Mouse (Mus musculus) fat pad, adult 2 months (tissue): Measurements from ENCODE around the gene Vangl1.

ENCODE experiments used
- DNase-seq: peaks from one replicate; pipeline ENCODE4 v3.0.0-alpha.2; 2011; ENCODE audit warnings: low read depth, low spot score; ENCODE audit errors: extremely low read depth

Vangl1 gene

DNA sequence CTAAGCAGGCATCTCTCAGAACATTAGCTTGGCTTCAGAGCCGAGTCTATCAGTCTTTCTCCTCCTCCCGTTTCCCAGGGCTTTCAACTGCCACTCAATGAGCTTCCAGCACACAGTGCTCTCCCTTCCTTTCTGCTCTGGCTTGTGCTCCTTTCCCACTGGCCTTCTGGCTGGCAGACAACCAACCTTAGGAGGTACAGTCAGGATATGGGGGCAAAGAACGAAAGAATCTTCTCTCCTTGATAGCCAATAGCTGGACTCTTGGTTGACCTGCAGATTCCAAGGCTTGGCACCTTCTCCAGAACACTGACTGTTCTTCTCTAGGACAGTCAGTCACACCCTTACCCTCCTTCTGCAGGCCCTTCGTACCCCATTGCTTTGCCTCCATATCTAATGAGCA is 5.3 kb downstream of the Vangl1 start:
- no peak for DNase-seq

DNA sequence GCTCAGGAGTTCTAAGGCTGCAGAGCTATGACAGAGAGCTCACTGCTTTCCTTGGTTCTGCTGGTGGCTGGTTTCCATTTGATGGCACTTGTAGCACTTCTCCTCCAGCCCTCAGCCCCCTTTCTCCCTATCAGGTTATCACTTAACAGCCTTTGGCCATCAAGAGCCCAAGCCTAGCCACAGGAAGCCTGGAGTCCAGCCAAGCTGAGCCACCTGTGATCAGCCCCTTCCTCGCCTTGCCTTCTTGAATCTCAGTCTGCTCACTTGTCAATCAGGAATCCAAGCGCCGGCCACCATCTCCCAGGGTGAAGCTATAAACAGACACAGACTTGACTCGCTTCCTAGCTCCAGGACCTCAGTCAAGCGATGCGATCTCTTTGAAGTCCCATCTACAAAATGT is 6.0 kb downstream of the Vangl1 start:
- no peak for DNase-seq

DNA sequence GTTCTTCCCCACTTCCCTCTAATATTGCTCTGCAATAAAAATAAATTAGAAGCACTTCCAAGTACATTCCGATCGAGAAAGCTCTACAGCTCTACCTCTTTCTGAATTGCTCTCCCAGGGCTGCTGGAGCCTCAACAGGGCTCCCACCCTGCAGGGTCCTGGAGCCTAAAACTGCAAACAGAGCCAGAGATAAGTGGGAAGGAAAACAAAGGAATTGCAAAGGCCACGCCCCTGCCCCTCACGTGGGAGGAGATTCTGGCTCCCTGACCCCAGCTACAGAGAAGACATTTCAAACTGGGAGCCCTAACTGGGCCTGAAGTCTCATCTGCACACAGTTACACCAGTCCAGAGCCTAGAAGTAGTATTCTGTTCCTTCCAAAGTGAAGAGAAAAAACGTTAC is 6.7 kb downstream of the Vangl1 start:
- DNase-seq = no peak

DNA sequence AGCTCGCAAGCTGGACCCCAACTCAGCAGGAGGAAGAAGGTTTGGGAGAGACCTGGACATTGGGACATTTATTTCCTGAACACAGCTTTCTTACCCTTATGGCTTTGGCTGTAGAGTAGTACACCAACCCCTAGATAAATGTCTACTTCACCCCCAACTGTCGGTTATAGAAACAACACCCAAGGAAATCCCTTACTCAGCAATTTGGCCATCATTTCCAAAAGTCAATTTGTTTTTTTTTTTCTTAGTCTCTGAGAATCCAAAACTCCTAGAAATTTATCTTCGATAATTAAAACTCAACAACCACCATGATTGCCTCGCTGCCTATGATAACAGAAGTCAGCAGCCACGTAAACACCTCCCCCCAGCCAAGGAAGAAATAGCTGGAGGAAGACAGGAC is 7.3 kb downstream of the Vangl1 start:
- DNase-seq = no peak

DNA sequence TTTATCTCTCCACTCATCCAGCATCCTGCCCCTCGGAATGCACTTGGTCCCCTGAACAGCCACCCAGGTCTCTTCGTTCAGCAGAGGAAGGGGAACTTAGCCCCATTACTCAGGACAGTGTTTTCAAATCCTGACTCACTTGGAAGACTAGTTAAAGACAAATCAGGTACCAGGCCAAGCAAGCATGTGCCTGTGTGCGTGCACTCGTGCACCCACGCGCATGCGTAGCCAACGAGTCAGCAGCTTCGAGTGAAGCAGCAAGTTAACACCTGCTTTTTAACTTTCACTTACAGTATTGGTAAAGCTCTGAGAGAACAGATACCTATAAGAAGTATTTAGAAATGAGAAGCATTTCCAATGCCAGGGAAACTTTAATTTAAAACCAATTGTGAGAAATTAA is 8.3 kb downstream of the Vangl1 start:
- DNase-seq = no peak

DNA sequence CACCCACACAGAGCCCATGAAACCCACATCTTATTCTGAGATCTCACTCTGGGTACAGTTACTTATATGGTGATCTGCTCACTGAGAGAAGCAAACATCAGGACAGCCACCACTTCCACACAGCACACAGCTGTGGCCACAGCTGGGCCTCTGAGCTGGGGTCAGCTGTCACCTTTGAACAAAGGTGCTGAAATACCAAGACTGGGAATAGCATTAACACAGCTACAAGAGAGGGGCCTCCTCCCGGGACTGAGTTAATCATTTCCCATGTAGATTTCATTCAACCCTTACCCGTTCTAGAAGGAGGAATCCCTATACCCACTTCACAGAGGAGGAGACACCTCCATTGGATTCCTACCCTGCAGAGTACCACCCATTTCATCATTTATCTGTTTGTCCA is 8.7 kb downstream of the Vangl1 start:
- no peak for DNase-seq

DNA sequence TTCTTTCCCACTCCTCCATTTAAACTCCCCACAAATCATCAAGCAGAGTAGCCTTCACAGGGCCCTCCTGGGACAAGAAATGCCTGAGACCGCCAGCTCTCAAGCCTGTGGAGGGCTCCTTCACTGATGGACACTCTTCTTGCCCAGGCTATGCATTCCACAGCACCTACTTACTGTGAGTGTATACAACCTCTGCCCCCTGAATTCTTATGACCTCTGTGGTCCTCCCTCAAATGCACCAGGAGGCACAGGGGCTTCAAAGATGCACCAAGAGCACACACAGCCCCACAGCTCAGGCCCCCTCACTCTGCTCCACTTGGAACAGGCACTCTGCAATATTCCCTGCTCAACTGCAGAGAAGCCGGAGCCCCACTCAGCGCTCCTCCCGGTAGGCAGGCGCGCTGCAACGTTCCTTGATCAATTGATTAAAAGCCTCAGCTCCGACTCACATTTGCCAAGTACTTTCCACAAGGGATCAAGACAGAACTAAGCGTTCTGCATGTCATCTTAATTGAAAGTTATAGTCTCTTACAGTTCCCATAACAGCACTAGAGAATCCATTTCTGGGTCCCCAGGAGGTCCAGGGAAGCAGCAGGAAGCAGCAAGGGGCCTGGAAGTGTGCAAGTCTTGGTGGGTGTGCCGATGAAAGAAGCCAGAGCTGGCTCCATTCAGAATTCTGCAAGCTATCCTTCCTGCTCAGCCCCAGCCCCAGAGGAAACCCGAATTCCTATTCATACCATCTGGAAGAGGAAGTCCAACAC is 10.0 kb downstream of the Vangl1 start:
- no peak for DNase-seq

DNA sequence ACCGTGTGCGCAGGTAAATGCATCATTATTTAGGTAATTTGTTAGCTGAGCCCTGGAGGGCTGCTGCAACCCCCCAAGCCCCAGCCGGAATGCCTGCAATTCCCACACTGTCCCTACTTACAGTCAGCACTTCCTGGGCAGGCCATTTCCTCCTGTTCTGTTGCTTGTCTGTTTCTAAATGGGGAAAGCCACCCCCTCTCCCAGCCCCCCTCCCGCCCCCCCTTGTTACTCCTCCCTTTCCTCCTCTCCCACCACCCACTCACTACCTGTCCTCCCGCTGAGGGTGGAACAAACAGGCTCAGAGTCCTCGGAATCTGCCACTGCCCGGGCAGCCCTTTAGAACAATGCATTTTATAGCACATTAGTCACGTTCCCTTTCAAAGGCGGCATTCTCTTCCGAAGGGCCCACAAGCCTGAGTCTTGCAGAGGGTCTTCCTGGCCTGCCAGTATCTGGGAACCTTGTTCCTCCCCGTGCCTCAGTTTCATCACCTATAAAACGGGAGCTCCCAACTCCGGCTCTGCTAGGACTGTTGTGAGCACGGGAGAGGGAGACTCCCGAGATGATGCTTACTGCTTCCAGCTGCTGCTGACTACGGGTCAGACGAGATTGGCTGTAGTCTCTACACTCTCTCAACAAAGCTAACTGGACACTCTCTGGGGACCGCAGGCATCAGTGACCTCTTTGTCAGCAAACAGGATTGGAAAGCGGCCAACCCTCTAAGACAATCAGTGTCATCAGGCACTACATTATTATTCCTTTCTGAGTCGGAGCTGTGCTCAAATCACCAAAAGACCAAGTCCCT is 10.8 kb downstream of the Vangl1 start:
- no peak for DNase-seq

DNA sequence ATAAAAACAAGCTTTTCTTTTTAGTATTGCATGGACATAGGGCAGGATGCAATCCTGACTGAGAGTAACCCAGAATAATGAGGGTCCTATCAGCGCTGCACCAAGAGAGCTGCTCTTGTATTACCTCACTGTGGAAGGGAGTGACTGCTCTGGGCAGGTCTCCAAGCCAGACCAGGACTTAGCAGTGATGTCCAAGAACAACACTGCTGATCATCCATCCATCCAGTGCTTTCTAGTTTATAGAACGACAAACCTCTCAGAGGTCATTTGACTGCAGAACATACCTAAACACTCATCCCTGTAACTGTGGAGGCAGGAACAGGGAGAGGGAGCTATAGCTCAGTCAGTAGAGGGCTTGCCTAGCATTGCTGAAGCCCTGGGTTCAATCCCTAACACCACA is 11.9 kb downstream of the Vangl1 start:
- DNase-seq = no peak

DNA sequence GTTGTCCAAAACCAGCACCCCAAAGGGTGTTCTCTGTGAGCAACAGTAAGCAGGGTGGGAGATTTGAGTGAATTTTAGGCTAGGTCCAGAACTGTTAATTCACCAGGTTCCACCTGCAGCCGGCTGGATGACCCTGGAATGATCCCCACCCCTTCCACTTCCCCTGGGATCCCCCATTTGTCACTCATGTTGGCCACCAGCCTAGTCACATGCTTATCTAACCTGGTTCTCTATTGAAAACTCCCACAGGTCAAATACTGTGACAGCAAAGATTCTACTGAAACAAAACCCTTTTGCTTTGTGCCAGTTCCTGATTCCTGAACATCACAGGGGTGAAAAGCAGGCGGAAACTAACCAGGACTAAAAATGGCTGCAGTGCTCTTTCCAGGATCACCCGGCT is 12.9 kb downstream of the Vangl1 start:
- DNase-seq = no peak

DNA sequence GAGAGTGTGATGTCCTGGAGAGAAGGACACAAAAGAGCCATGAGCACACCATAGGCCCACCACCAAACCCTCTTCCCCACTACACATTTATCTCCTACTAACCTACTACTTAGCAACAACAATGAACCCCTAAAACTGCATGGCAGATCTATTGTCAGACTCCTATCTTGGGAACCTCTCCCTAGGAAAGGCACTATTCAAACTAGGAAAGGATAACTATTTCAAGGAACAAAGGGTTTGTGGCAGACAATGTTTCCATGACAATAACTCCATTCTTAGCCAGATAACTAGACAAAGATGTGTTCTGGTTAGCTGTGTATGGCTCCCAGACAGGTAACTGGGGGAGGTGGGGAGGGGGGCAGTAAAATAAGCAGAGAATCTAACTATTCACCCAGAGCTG is 13.9 kb downstream of the Vangl1 start:
- DNase-seq = no peak

DNA sequence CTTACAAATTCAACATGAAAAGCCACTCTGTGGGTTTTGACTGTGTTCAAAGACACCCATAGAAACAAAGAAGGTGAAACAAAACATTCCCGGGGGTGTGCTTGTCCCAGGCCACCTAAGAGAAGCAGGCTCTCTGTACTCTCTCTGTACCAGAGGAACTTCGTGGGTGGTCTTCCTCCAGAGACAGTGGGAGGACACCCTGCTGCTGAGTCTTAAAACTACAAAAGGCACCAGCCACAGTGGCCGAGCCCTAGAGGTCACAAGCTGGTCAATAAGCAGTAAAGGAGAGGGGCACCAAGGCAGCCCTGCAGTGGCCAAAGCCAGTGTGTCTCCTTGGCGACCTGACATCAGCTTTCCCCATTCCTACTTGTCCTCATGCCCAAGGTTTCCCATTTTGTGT is 14.5 kb downstream of the Vangl1 start:
- DNase-seq = no peak

DNA sequence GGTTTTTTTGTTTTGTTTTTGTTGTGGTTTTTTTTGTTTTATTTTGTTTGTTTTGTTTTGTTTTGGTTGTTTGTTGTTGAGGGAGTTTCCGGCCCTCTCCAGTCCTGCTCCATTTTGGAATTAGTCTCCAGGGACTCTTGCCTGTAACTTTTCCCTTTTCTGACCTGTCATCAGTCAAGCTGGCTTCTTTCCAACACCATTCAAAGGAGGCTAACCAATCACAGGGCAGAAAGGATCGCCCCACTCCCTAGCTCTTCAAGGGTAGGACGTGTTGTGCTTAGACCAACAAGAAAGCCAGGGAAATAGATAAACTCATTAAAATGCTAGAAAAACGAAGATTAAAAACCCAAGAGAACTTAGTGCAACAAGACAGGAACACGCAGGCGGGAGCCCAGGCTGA is 15.5 kb downstream of the Vangl1 start:
- DNase-seq = no peak

DNA sequence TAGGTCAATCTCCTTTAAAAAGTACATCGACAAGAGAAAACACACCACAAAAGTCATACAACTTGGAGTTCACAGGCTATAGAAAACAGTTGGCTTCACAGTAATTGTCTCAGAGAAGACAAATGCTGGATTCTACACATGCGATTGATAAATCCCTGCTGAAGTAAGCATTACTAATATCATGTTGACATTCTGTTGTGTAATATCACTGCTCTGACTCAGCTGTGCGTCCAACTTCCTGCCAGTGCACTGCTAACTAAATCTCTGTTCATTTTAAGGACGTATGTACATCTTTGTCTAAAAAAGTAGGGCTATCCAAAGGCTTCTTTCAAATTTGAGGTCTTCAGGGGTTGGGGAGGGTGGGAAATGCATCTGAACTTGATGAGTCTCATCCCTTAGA is 17.1 kb downstream of the Vangl1 start:
- no peak for DNase-seq

DNA sequence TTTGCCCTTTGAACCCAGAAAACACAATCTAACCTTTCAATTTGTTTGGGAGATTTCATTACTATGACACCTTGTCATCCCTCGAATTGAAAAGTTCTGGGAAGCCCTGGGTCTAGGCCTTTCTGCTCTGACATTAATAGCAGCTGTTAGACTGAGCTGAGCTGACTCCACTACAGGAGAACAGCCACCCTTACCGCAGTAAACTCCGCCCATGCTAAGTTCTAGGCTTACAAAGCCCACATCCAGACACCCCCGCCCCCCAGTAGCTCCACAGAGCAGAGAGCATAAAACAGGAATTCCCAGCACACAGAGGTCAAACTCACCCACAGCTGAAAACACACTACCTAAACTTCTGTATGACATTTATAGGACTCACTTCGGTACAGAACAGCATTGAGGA is 19.8 kb downstream of the Vangl1 start:
- no peak for DNase-seq

DNA sequence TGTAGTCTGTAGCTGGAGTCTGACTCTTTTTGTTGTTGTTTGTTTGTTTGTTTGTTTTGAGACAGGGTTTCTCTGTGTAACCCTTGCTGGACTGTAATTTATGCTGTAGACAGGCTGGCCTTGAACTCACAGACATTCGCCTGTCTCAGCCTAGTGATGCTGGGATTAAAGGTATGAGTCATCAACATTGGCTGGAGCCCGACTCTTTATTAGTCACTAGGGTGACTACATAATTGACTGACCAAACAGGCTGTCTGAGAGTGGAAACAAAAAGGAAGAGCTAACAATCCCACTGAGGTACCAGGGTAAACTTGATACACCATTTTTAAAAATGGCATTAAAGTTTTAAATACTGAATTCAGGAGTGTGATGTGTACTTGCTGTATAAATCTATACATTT is 21.9 kb downstream of the Vangl1 start:
- no peak for DNase-seq

DNA sequence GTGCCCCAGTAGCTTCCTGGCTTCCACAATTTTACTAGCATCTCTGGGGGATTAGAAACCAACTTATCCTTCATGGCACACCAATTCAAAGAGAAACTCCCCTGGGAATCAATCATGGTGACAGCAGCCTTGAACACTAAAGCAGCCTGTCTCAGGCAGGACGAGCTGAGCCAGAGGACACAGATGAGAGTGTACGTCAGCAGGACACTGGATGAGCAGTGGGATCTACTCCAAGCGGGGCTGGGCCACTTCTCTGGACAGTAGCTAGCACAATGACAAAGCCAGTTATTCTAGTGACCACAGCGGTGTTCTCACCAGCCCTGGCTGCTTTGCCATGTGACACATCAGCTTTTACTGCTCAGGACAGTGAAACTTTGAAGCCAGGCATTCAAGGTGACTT is 23.3 kb downstream of the Vangl1 start:
- DNase-seq = no peak

DNA sequence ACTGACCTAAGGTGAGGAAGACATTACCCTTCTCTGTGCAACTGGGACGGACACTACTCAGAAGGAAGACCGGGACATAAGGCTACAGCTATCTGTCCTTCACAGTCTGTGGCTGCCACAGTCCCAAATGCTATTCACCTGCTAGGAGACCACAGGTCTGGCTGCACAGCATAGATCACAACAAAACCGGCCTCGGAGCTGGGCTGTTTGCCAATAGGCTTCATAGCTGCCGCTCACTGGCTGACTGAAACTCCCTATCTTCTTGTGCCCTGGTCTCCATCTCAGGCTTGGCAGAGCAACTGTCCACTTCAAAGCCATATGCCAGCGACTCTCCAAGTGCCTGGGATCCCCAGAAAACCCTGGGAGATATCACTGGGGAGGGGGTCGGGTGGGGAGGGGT is 23.7 kb downstream of the Vangl1 start:
- DNase-seq = no peak

DNA sequence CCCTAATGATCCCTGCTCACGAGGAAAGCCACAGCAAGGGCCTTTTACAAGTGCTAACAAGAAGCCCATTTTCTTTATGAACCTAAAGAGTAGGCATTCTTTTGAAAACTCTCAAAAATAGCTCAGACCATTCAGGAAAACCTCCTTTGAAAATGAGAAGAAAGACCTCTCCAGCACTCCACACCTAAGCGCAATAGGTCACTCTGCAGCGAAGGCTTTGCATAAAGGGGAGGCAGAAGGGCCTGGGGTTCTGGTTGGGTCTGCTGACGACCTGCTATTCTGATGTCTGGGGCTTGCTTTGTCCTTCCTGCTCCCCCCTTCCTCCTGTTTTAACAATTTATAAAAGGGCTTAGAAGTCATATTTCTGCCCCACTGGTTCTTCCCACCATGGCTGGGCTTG is 24.6 kb downstream of the Vangl1 start:
- no peak for DNase-seq

DNA sequence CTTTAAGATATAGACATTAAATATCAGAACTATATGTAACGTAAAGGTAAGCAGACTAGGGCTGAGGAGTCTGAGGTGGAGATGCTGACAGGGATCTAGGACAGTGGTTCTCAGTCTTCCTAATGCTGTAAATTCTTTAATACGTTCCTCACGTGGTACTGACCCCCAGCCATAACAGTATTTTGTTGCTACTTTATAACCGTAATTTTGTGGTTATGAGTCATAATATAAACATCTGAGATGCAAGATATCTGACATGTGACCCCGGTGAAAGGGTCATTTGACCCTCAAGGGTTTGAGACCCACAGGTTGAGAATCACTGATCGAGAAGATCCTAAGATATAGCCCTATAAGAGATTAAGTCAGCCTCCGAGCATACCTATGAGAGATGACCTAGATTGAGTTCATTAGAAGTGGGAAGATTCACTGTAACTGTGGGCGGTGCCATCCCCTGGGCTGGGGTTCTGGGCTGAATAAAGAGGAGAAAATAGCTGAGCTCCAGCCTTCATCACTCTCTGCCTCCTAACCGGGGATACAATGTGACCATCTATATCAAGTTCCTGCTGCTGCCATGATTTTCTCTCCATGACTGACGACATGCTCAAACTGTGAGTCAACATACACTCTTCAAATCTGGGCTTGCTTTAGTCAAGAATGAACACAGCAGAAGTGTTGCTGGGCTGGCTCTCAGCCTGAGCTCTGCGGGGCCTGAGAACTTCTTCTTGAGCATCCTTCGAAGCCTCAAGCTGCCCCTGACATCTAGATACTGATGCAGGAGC is 26.5 kb downstream of the Vangl1 start:
- no peak for DNase-seq

DNA sequence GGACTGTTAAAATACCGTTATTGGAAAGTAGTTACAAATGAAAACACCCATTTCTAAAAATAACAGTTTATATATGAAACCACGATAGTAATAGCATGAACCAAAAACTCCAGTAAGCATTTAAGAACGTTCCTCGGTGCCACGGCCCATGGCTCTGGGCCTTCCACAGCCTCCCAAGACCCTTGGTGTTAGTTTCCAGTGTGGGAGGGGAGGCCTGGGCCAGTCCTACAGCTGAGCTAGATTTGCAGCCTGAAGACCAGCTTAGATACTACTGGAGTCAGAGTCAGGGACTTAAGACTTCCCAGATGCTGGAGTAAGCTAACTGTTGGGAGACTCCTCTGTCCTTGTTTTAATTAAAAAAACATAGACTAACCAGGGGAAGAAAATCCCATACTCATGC is 28.4 kb downstream of the Vangl1 start:
- no peak for DNase-seq

DNA sequence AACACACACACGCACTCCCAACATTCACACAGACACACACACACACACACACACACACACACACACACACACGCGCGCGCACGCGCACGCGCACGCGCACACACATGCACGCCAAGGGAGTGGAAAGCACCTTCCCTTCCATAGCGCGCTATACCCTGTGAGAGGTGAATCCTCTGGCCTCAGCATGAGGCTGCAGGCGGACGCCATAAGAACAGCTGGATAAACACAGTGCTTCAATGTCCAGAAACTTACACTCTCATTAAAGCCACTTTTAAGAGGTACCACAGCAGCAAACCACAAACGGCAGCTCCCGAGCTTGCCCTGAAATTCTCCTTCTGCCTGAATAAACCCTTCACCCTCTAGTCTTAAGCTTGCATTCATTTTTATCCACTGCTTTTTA is 28.8 kb downstream of the Vangl1 start:
- no peak for DNase-seq
